Mouse (Mus musculus) liver, embryonic 14.5 days (tissue): Measurements from ENCODE around the gene Th.

ENCODE experiments used
- CTCF ChIP-seq: IDR thresholded peaks from 2 replicates; pipeline ENCODE4 v1.5.1; 2016; ENCODE audit warnings: antibody characterized with exemption, low read depth, control low read depth
- EP300 ChIP-seq: IDR thresholded peaks from 2 replicates; pipeline ENCODE4 v1.6.1; 2016; ENCODE audit warnings: antibody characterized with exemption, low read depth

DNA sequence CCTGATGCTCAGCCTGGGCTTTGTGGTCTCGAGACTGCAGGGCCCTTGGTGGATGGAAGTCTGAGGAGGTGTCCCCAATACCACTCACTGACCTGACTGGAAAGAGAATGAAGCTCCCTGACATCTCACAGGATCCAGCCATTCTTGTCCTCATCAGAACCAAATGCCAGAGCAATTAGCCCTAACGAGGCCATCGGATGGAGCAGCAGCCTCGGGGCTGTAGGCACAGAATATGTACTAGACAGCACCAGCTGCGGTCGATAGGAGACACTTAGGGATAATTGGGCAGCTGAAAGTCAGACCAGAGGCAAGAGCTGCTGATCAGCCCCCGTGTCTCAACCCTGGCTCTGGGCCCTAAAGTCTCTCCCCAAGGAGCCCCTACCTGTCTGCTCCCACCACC, 26.6 kb downstream of the Th start:
- no peak for TF ChIP-seq CTCF
- no peak for TF ChIP-seq EP300
